ENCODE assay signal across 8 mouse cellular contexts in genomic region chr4:124692416-124692861, GRCm38 (mm10). TPM values are rescaled to one million over a fixed set of nuclear protein-coding genes. Genes with fewer than 3 reads are reported as not detected.
DNase-seq lines count a peak whose midpoint lies in the region; ATAC-seq and TF ChIP-seq lines count a peak whose summit lies in the region.
"Had no signal": no experiment of that assay in that cellular context is flagged by ENCODE, and none has a peak within 500 bp of the region (broad histone marks: within the 10 kb centered on the region; RNA-seq: fewer than 3 reads in every experiment).

No protein-coding gene starts in this region.

- no peaks in the 10 kb centered on the region for H3K36me3 ChIP-seq in lung, embryonic 15.5 days
- 0 out of 2 replicates have a peak, but pooled peaks cover 7% of the 10 kb centered on the region for H3K36me3 ChIP-seq in forebrain, postnatal 0 days (ENCODE audit: insufficient read depth)
- H3K36me3 ChIP-seq in liver, postnatal 0 days (replicated peaks; ENCODE audit: insufficient read depth, low read length): 0 out of 2 replicates have a peak, but pooled peaks cover 3% of the 10 kb centered on the region

- H3K4me3 ChIP-seq in lung, embryonic 15.5 days: peak overlapping the region; percentile 73
- H3K4me3 ChIP-seq in forebrain, postnatal 0 days (ENCODE audit: low read depth, low read length): peak overlapping the region; percentile 77
- peak overlapping the region; percentile 83 for H3K4me3 ChIP-seq in liver, postnatal 0 days (ENCODE audit: low read depth, low read length)

- DNase-seq in lung, postnatal 14 days: no peak
- DNase-seq in forebrain, postnatal 0 days: no peak
- no peak for DNase-seq in liver, postnatal 0 days
- DNase-seq in thymus, postnatal 4 days: no peak
- no peak for DNase-seq in frontal cortex, postnatal 25 days (ENCODE audit: low spot score in 2 of 2)
- DNase-seq in layer of hippocampus, postnatal 14 days (ENCODE audit: low spot score in 2 of 2): no peak
- DNase-seq: kidney, postnatal 4 days had no signal

- peak overlapping the region; percentile 67; the same call in 1 of the 2 replicates for H3K27ac ChIP-seq in lung, embryonic 15.5 days
- no peak overlapping the region for H3K27ac ChIP-seq in forebrain, postnatal 0 days (ENCODE audit: low read depth, low read length)
- peak overlapping the region; percentile 60; the same call in 1 of the 2 replicates for H3K27ac ChIP-seq in liver, postnatal 0 days (ENCODE audit: low read depth)

- no peak for TF ChIP-seq CTCF in forebrain, postnatal 0 days (IDR thresholded peaks at IDR 0.05; ENCODE audit: low read depth)
- no peak for TF ChIP-seq CTCF in liver, postnatal 0 days (IDR thresholded peaks at IDR 0.05; ENCODE audit: low read depth)

- peaks cover 23% of the 10 kb centered on the region for H3K27me3 ChIP-seq in lung, embryonic 15.5 days
- no peaks in the 10 kb centered on the region; the same call in 1 of the 2 replicates for H3K27me3 ChIP-seq in forebrain, postnatal 0 days (ENCODE audit: insufficient read depth, low read length)
- no peaks in the 10 kb centered on the region for H3K27me3 ChIP-seq in liver, postnatal 0 days (ENCODE audit: insufficient read depth, low read length)

- H3K4me1 ChIP-seq in lung, embryonic 15.5 days: peaks cover 25% of the 10 kb centered on the region
- 0 out of 2 replicates have a peak, but pooled peaks cover 7% of the 10 kb centered on the region for H3K4me1 ChIP-seq in forebrain, postnatal 0 days (ENCODE audit: insufficient read depth)
- H3K4me1 ChIP-seq in liver, postnatal 0 days (ENCODE audit: insufficient read depth): peaks cover 26% of the 10 kb centered on the region

- peak; percentile 61; the same call in 1 of the 2 replicates for ATAC-seq in lung, embryonic 15.5 days (ENCODE audit: borderline replicate concordance, extremely low read depth, low FRiP score, low TSS enrichment)
- ATAC-seq in forebrain, postnatal 0 days: no peak
- ATAC-seq in liver, postnatal 0 days: no peak

- no peaks in the 10 kb centered on the region for H3K9me3 ChIP-seq in lung, embryonic 15.5 days
- H3K9me3 ChIP-seq in forebrain, postnatal 0 days (ENCODE audit: low read length): no peaks in the 10 kb centered on the region
- no peaks in the 10 kb centered on the region for H3K9me3 ChIP-seq in liver, postnatal 0 days (ENCODE audit: low read length)

- WGBS in lung, embryonic 15.5 days: 38% methylated on average over 3 of the region's 3 CpGs
- 67% methylated on average over 3 of the region's 3 CpGs for WGBS in forebrain, postnatal 0 days
- 59% methylated on average over 3 of the region's 3 CpGs for WGBS in liver, postnatal 0 days (ENCODE audit: insufficient replicate concordance)

- peak overlapping the region; percentile 69 for H3K4me2 ChIP-seq in lung, embryonic 15.5 days
- peak overlapping the region; percentile 74 for H3K4me2 ChIP-seq in forebrain, postnatal 0 days (ENCODE audit: low read depth)
- H3K4me2 ChIP-seq in liver, postnatal 0 days (ENCODE audit: low read depth, low read length): peak overlapping the region; percentile 84

- TF ChIP-seq EP300 in liver, postnatal 0 days (IDR thresholded peaks at IDR 0.05; ENCODE audit: low read depth): no peak

- peak overlapping the region; percentile 79 for H3K9ac ChIP-seq in lung, embryonic 15.5 days
- H3K9ac ChIP-seq in forebrain, postnatal 0 days: peak overlapping the region; percentile 85
- peak overlapping the region; percentile 86 for H3K9ac ChIP-seq in liver, postnatal 0 days (replicated peaks)

RNA-seq across cellular contexts. Expression of gene Utp11, which starts 1.0 kb away (rescaled TPM):
- 57.7 and 60.8 TPM in 2 replicates for polyA plus RNA-seq in lung, embryonic 15.5 days (2015; fragmentation: Nextera tagmentation; extraction: Ambion mirVana)
- total RNA-seq in forebrain, postnatal 0 days (2014; rRNA removed): 14.2 and 16.2 TPM in 2 replicates
- polyA plus RNA-seq in forebrain, postnatal 0 days (2015; fragmentation: Nextera tagmentation; extraction: Ambion mirVana): 30.9 and 33.0 TPM in 2 replicates
- 20.1 and 21.6 TPM in 2 replicates for polyA plus RNA-seq in liver, postnatal 0 days (2015; fragmentation: Nextera tagmentation; extraction: Ambion mirVana)
- total RNA-seq in layer of hippocampus, postnatal 14 days (2021): 10 to 100 TPM; 15.5 to 17.5 TPM

RNA-seq across cellular contexts. Expression of gene Fhl3, which starts 8.1 kb away (rescaled TPM):
- 5.3 and 9.3 TPM in 2 replicates for polyA plus RNA-seq in lung, embryonic 15.5 days (2015; fragmentation: Nextera tagmentation; extraction: Ambion mirVana)
- total RNA-seq in forebrain, postnatal 0 days (2014; rRNA removed): 2.5 and 3.0 TPM in 2 replicates
- 1.4 and 2.0 TPM in 2 replicates for polyA plus RNA-seq in forebrain, postnatal 0 days (2015; fragmentation: Nextera tagmentation; extraction: Ambion mirVana)
- polyA plus RNA-seq in liver, postnatal 0 days (2015; fragmentation: Nextera tagmentation; extraction: Ambion mirVana): 2.5 and 2.7 TPM in 2 replicates
- total RNA-seq in layer of hippocampus, postnatal 14 days (2021): 1 to 10 TPM; 4.5 to 4.9 TPM

RNA-seq across cellular contexts. Expression of gene Sf3a3, which starts 22.1 kb away (rescaled TPM):
- polyA plus RNA-seq in lung, embryonic 15.5 days (2015; fragmentation: Nextera tagmentation; extraction: Ambion mirVana): 148 and 151 TPM in 2 replicates
- 46.3 and 54.4 TPM in 2 replicates for total RNA-seq in forebrain, postnatal 0 days (2014; rRNA removed)
- 68.3 and 84.1 TPM in 2 replicates for polyA plus RNA-seq in forebrain, postnatal 0 days (2015; fragmentation: Nextera tagmentation; extraction: Ambion mirVana)
- 37.1 and 37.2 TPM in 2 replicates for polyA plus RNA-seq in liver, postnatal 0 days (2015; fragmentation: Nextera tagmentation; extraction: Ambion mirVana)
- total RNA-seq in layer of hippocampus, postnatal 14 days (2021): 10 to 100 TPM; 33.2 to 35.7 TPM

RNA-seq across cellular contexts. Expression of gene Pou3f1, which starts 35.8 kb away (rescaled TPM):
- polyA plus RNA-seq in lung, embryonic 15.5 days (2015; fragmentation: Nextera tagmentation; extraction: Ambion mirVana): 0.06 and 0.14 TPM in 2 replicates
- 19.7 and 30.5 TPM in 2 replicates for total RNA-seq in forebrain, postnatal 0 days (2014; rRNA removed)
- polyA plus RNA-seq in forebrain, postnatal 0 days (2015; fragmentation: Nextera tagmentation; extraction: Ambion mirVana): 20.2 and 31.1 TPM in 2 replicates
- not detected in 2 replicates for polyA plus RNA-seq in liver, postnatal 0 days (2015; fragmentation: Nextera tagmentation; extraction: Ambion mirVana)
- 10 to 100 TPM; 33.0 to 41.2 TPM for total RNA-seq in layer of hippocampus, postnatal 14 days (2021)

RNA-seq across cellular contexts. Expression of gene Inpp5b, which starts 49.2 kb away (rescaled TPM):
- polyA plus RNA-seq in lung, embryonic 15.5 days (2015; fragmentation: Nextera tagmentation; extraction: Ambion mirVana): 28.2 and 35.5 TPM in 2 replicates
- 17.9 and 21.7 TPM in 2 replicates for total RNA-seq in forebrain, postnatal 0 days (2014; rRNA removed)
- 8.0 and 11.2 TPM in 2 replicates for polyA plus RNA-seq in forebrain, postnatal 0 days (2015; fragmentation: Nextera tagmentation; extraction: Ambion mirVana)
- 15.5 and 19.5 TPM in 2 replicates for polyA plus RNA-seq in liver, postnatal 0 days (2015; fragmentation: Nextera tagmentation; extraction: Ambion mirVana)
- total RNA-seq in layer of hippocampus, postnatal 14 days (2021): 10 to 100 TPM; 37.3 to 41.2 TPM
